Mouse (Mus musculus) T-helper 2 cell (primary cell): ENCODE data around the gene Tubb2a.

ENCODE experiments used
- in situ Hi-C: fragments of 300-600 bp; cut with MboI, MseI; formaldehyde crosslinking; loops from one replicate; pipeline ENCODE4 v1.15.1; 2025; ENCODE audit warnings: high pct_unique_total_duplicates

Gene Tubb2a

DNA sequence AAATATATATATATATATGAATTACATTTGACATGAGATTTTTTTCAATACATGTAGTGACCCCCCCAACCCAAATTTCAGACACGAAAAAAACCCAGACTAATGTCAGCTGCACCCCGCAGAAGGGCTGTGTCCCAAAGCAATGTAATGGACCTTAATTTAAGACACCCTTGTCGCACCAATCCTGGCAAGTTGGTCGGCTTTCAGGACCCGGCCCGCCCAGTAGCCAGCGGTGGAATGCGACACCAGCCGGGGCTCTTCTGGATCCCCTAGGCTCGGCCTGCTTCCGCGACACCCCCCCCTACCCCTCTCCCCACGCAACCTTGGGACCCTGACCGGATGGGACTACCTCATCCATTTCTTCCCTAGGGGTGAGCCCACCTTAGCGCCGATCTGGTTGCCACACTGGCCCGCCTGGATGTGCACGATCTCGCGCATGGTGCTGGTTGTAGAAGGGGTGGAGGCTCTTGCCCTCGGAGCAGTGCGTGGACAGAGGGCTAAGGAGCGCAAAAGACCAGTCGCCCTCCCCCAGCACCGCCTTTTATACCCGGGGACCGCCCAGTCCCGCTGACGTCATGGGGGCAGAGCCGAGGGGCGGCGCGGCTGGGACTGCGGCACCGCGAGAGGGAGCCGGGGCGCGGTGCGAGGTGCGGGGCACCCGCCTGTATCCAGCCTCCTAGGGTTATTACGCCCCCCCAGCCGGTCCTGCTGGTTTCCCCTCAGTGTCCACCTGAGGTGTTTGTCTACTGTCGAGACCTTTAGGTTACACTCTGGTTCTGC lies at the start of gene Tubb2a:
TSS of gene Tubb2a (minus strand) at position 516 of the 780 bp plus-strand sequence.
- in situ Hi-C loops: loop anchor here (5.0 kb wide), 1 partner anchor 55 kb away; the partner anchor contains the start of gene Tubb2b

DNA sequence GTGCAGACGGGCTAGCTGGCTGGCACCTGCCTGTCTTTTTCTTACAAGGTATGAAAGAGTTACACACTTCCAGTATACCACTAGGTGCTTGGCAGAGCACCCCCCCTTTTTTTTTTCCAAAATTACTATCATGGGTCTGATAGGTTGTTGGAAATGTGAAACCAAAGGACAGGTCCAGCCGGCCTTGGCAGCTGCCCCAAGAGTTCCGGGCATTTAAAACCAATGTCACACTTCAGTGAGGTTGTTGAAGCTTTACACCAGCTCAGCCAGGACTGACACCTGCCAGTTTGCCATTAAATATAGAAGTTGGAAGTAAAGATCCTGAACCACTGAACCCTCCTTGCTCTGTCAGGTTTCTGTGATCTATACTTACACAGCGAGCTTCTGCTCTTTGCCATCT lies 47.9 kb upstream of the Tubb2a start:
- in situ Hi-C loops: no loop called here

DNA sequence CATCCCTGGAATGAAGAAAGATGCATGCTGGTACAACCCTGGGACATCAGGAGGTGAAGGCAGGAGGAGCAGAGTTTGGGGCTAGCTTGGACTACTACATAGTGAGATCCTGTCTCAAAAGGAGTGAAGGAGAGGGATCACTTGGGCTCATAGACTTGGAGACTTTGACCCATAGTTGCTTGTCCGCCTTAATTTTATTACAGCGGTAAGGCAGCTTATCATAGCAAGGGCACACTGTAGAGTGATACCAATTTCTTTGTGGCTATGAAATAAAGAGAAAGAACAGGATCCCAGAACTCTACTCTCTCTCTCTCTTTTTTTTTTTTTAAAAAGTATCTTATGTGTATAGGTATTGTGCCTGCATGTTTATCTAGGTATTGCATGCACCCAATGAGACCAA lies 42.7 kb upstream of the Tubb2a start:
- in situ Hi-C loops: no loop called here

DNA sequence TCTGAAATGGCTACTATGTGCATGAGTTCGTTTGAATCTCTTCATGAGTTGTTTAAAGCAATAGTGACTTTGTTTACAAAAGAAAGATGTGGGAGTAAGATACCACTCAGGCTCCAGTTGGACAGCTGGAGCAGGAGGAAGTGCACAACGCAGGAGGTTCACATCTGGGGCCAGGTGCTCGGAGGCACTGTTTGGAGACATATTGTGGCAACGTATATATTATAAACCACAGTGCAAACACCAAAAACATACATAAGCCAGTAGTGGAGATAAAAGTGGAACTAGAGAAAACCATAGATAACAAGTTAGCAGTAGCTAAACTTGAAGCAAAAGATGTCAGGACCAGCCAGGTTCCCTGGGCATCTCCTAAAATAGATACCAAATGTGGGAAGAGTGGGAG lies 41.6 kb upstream of the Tubb2a start:
- in situ Hi-C loops: no loop called here

DNA sequence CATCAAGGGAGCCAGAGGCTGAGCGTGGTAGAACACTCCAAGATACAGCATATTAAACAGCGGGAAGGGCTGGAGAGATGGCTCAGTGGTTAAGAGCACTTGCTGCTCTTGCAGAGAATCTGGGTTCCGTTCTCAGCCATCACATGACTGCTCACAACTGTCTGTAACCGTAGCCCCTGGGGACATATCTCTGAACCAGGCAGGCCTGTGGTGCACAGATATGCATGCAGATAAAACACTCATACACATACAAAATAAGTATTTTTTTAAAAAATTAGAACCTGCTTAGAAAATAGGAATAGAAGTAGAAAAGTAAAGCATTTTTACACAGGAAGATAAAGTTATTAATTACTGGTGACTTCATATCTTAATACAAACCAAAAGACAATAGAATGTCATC lies 41.0 kb upstream of the Tubb2a start:
- in situ Hi-C loops: no loop called here

DNA sequence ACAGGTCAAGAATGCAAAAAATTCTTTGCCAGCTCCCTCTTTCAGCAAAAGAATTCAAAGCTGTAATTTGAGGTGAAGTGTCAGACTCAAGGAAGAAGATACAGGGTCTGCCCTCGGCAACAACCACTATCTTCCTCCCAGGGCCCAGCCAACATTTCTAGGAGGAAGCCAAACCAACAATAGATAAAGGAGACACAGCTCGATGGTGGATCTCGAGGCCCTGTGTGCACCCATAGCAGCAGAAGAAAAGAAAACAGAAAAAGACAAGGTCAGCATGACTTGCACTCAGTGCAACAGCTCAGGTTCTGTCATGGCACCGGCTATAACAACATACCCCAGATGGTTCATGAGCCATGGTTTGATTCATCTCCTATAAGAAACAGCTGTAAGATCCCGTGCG lies 38.7 kb upstream of the Tubb2a start:
- in situ Hi-C loops: no loop called here

DNA sequence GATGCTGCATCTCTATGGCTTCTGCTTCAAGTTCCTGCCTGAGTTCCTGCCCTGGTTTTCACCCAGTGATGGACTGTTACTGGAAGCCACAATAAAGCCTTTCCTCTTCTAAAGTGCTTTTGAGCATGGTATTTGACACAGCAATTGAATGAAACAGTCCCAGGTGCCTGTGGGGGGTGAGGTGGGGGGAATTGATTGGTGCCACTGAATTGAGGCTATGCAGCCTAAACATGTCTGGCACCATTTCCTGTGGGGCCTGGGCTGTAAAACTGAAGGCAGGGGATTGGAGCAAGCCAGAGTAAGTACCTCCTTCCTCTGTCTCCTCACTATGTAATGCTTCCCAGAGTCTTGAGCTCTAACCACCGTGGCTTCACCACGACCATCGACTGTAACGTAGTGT lies 36.8 kb upstream of the Tubb2a start:
- in situ Hi-C loops: no loop called here

DNA sequence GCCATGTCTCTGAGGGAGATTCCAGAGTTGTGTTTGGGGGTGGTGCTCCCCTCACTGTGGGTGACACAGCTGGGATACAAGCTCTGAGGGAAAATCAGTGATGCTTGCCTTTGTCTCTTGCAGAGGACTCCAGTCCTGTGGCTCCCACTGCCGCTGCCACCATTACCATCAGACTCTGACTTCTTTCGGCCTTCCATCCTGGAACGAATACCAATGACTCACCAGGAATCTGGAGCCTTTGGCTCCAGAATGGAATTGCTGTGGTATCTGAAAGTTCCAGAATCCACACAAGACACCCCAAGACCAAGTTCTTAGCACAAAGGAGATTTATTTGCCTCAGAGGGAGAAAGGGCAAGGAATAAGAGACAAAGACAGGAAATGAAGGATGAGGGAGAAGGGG lies 35.3 kb upstream of the Tubb2a start:
- in situ Hi-C loops: no loop called here

DNA sequence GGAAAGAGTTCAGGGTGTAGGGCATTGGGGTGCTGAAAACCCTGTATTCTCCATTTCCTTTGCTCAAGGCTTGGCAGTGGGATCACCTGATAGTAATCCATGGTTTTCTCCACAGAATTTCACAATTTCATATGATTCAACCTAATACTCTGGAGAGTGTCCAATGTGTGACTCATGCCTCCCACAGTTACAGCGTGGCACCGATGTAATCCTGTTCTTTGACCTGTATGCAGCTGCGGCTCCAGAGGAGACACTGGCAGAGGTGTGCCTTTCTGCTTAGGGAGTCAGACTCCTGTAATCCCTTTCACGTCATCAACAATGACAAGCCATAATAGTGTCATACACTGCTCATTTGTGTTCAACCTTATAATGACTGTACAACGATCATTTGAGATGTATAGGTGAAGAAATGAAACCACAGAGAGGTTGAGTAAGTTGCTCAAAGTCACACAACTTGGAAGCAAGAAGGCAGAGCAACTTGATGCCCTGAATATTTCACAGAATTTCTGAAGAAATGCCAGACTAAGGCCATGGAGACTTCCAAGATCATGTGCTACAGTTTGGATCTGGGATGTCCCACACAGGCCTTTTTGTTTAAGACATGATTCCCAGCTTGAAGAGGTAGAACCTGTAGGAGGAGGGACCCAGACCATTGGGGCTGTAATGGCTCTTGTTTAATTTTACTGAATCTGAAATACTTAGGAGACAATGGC lies 34.7 kb upstream of the Tubb2a start:
- in situ Hi-C loops: no loop called here

DNA sequence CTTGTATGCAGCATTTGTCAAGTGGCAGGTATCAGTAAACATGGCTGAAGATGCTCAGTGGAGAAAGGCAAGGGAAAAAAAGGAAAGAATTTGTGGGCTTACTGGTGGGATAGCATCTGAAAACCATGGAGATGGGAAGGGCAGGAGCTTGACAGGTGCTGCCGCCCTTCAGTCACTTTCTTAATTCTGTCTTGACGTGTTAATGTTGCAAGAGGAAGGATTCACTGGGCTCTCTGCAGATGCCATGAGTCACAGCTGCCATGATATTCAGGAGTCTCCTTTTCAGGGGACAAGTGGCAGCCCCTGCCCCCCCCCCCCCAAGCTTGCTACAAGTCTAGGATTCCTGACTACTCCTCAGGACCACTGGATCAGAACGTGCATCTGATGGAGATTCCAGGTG lies 34.1 kb upstream of the Tubb2a start:
- in situ Hi-C loops: no loop called here

DNA sequence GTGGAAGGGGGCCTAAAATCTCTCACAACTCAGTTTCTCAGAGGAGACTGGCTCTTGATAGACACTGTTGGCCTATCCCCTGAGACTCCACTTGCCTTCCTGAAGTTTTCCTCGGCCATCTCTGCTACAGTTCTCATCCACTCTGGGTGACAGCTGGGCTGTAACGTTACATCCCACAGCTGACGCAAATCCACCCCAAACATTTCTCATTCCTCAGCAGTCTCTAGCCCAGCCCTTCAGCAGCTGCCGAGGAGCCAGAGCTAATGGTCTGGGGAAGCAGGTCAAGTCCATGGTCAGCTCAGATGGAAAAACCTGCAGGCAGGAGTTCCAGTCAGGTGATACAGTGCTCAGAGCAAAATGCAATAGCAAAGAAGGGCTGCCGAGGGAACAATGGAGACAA lies 33.2 kb upstream of the Tubb2a start:
- in situ Hi-C loops: no loop called here

DNA sequence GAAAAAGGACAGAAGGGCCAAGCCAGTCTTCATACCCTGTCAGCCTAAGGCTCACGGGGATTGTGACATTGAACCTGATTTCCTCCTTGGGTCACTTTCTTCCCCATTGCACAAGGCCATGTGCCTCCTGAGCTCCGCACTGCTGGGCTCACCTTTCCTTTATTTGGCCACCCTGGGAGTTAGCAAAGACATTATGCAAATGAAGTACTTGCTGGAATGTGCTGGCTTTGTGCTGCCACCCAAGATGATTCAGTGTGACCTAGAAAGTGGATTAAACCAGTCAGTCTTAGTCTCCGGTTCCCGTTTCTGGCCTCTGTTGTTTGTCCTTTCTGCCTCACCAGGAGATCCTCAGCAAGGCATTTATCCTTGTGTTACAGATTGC lies 31.9 kb upstream of the Tubb2a start:
- in situ Hi-C loops: no loop called here

DNA sequence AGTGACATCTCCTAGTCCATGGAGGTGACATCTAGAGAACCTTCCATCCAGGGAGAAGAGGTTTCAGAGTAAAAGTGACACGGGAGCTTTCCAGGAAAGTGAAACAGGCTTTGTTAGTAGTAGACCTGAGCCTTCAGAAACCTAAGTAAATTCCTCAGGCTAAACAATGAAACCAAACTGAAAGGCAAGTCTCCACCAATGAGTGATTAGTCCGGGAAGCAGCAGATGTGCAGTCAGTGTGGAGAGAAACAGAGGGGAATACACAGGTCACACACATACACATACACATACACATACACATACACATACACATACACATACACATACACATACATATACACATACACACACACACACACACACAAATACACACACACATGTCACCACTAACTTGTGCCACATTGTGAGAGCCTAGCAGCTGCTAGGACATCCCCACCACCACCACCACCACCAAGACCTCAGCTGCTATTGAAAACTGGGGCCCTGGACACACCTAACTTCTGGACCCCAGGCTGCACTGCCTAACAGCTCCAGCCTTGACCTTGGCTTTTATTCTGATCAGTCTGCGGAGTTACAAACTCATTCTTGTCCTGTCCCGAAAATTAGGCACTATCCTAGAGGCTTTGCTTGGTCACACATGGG lies 31.3 kb upstream of the Tubb2a start:
- in situ Hi-C loops: no loop called here

DNA sequence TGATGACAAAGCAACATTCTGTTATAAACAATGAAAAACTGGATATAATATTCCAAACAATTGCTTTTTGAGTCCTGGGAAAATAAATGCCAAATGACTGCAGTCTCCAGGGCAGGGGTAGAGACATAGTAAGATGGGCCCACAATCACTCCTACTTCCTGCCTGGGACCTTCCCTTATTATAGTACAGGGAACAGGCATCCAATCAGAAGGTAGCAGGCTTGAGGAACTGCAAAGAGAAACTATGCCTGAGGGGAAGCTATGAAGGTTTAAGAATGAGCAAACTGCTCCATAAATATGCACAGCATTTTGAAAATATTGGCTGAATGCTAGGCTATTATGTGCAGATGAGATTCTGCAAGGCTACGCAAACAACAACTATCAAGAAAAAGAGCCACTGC lies 29.2 kb upstream of the Tubb2a start:
- in situ Hi-C loops: no loop called here

DNA sequence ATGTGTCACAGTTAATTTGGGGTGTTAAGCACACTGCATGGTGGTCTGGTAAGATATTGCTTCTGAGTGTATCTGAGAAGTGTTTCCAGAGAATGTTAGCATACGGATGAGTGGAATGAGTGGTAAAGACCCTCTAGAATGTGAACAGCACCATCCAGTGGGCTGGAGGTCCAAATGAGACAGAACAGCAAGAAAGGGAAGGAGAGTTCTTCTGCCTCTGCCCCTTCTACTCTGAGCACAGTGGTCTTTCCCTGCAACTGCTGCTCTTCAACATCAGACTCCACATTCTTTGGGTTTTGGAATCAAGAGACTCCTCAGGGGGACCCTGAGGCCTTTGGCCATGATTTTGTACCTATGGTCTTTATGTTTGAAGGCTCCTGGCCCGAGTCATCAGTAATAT lies 28.4 kb upstream of the Tubb2a start:
- in situ Hi-C loops: no loop called here

DNA sequence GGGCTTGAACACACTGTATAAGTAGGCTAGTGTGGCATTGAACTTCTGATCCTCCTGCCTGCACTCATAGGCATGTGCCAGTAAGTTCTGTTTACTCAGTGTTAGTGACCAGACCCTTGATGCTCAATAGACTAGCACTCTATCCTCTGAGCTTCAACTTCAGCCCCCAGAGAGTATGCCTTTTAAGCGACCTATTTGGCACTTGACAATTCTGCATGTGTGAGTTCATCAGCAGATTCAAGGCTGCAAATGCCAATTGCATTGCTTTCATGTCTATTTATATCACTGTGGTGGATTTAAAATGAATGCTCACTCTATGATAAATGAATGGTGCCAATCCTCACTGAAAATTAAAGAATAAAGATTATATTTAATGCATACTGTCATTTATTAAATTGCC lies 27.6 kb upstream of the Tubb2a start:
- in situ Hi-C loops: no loop called here

DNA sequence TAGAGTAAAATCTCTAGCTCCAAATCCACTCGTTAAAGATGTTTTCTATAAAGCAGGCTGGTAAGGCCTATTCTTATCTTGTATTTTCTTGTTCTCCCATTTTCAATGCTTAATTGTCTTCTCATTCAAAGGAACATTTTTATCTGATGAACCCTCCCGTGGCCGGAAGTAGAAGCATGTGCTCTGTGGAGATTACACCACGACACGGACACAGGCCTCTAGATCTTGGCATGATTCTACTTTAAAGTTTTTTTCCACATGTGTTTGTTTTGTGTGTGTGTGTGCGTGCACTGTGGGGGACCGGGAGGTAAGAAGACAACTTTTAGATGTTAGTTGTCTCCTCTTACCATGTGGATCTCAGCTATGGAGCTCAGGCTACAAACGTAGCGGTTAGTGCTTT lies 24.1 kb upstream of the Tubb2a start:
- in situ Hi-C loops: no loop called here

DNA sequence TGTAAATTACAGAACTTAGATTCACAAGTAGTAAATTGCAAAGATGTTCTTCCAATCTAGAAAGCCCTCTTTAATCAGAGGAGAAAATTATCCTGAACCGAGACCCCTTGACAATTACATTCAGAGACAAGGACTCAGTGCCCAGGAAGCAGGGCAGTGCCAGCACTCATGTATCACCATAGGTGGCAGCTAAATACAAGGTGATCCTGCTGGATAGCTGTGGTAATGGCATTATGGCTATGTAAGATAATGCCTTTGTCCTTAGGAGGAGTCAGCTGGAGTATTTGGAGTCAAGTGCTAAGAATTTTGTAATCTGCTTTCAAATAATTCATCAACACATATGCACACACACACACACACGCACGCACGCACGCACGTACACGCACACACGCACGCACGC lies 23.4 kb upstream of the Tubb2a start:
- in situ Hi-C loops: no loop called here

DNA sequence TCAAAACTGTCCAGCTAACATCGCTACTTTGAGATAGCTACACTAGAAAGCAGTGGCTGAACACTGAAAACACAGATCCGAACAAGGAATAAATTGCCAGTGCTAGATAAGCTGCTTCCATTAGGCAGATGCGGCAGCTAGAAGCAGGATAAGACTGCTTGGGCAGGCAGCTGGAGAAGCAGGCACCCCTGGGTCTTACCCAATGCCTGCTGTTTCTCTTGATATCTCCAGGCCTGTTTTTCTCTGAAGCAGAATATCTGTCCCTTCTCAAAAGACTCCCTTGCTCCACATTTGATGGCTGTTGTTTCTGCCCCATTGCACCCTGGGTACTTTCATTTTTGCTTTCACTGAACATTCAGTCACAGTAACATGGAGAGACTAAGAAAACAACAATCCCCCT lies 22.9 kb upstream of the Tubb2a start:
- in situ Hi-C loops: no loop called here

DNA sequence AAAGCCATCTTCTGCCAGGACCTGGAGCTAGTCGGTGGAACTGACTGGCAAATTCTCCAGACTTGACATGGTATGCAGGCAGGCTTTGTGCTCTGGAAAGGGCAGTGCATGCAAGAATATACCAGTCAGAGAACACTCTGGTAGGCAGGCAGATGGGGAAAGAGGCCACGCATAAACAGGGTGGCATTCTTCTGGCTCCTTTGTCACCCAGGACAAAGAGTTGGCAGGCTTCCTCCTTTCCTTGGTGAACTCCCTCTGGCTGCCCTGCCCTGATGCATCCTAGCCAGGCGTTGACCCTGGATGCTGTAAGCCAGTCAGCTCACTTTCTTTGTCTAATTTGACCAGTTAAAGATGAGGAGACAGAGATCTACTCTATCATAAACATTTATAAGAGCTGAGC lies 19.3 kb upstream of the Tubb2a start:
- in situ Hi-C loops: no loop called here

DNA sequence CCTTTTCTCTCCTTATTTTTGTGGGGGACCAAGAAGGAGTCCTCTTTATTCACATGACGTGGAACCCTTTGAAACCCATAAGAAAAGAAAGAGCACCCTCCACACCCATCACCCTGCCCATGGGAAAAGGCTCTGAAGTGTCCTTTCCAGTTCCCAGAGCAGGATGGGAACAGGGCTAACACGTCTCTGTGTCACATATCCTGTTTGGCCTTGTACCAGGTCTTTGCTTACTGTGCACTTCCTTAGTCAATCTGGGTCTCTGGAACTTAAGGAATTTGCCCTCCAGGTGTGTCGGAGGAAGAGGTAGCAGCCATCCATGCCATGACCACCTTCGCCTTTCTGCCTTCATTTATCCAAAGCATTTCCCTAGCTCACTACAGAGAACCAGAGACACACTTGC lies 18.6 kb upstream of the Tubb2a start:
- in situ Hi-C loops: no loop called here

DNA sequence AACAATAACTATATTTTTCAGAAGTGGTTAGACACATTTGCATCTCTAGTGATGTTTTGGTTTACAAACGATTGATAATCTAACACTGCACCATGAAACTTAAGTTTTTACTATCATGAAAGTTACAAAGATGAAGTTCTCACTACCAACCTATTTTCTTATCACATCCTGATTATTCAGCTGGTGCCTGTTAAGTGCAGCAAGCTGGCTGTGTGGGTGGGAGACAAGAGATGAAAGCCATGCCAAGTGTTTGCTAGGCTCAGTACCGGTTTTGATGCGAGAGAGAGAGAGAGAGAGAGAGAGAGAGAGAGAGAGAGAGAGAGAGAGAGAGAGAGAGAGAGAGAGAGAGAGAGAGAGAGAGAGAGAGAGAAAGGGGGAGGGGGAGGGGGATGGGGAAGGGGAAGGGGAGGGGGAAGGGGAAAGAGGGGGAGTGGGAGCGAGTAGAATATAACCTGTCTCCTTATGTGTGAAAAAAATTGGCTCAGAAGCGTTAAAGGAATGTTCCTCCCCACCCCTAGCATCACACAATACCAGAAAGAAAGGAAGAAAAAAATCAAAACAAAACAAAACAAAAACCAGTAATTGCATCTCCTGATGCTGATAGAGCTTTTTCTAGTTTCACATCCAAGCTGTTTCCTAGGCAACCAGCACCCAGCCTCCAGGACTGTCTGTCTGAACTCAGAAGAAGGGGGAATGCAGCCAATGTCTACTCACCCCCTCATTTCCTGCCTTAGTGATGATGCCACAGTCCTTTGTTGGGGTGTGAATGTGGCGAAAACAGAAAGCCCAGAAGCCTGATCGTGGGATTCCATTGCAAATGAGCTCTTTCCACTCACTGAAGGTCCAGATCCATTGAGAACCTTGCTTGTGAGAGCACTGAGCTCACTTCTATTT lies 18.0 kb upstream of the Tubb2a start:
- in situ Hi-C loops: no loop called here
